Mouse (Mus musculus): Measurements from ENCODE around the gene Tst.

The Tst gene

DNA sequence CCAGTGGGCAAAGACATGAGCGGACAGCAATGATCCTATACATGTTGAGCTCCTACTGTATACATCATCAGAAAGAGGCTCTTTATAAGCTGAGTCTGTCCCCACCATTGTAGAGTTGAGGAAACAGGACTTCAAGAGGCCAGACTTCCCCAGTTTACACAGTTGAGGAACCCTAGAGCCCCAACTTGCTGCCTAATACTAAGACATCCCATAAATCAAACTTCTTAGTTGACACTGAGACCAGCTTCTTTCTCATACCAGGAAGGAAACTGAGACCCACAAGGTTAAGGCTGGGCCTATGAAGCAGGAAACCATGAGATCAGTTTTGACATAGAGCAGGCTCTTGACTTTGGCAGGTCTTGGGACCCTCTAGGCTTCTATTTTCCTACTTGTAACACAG, 20.1 kb downstream of the Tst start:
- no peak for DNase-seq (ENCODE audit: low spot score in 2 of 2)

DNA sequence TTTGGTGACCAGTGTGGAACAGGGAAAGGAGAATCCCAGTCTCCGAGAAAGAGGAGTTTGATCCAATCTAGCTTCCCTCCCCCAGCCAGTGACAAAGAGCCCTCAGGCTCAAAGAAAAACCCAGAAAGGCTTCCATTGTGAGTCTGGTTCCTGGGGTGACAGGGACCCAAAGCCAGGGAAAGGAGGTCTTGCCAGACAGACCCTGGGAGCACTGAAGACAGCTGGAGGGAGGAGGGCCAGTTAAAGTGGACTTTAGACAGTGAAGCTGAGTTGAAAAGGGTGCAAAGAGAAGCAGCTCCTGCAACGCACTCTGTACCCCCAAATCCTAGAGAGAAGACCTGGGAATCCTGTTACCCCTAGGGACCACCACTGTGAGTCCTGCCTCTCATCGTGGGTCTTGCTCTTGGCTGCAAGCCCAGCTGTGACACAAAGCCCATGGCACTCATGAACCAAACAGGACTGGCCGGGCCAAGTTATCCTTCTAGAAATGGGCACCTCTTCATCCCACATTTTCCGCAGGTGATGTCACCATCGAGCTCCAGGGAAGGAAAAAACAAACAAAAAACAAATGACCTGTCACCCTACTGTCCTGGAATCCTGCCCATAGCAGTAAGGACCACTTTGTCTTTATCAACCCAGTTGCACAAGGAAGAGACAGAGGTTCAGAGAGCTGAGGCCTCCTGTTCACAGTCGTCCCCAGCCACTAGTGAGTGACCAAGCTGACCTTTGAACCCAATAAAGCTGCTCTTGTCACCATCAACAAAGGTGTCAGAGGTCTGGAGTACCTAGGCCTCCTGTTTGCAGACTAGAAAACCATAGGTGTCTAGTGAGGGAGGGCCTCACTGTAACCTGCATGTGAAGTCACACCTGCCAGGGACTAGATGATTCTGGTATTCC, 21.2 kb downstream of the Tst start:
- no peak for DNase-seq (ENCODE audit: low spot score in 2 of 2)

DNA sequence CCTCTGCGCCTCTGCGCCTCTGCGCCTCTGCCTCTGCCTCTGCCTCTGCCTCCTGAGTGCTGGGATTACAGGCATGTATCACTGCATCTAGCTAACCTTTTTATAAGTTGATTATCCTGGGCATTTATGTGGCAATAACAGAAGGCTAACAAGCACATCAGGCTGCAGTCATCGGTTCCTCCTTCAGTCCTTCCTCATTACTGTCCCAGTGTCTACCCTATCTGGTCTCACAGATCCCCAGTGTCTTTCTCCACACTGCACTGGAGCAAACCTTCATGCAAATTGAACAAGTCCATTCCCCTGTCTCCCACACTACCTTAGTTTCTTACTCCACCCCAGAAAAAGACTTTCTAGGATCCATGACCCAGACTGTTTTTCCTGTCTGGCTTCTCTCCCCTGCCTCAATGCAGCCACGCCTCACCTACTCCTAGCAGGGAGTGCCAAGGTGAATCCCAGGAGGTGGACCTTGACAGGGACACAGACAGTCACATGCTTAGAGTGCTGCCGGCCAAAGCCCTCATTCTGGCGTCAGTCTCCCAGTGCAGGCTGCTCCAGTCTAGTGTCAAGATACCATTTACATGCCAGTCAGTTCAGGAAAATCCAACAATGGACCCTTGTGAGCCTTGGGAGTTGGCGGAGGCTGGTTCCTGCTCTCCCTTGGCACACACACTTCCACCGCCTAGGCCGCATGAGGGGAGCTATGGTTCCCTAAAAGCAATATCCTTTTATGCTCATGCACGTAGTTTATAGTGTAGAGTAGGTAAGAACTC, 22.1 kb downstream of the Tst start:
- DNase-seq (ENCODE audit: low spot score in 2 of 2), result no peak

DNA sequence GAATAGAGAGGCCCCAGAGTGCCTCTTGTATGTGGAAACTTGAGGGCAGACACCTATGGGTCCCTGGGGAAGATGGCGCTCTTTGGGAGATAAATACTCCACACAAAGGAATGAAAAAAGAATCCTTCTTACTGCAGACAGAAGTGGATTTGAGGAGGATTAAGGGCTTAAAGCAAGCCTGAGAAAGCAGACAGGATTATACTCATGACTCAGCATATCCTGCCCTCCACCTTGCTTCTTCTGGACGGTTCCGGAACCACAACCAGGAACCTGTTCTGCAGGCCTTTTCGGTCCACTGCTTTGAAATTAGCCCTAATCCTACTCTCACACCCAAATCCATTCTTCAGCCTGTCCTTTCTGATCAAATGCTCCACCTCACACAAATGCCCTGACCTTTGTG, 23.6 kb downstream of the Tst start:
- no peak for DNase-seq (ENCODE audit: low spot score in 2 of 2)

DNA sequence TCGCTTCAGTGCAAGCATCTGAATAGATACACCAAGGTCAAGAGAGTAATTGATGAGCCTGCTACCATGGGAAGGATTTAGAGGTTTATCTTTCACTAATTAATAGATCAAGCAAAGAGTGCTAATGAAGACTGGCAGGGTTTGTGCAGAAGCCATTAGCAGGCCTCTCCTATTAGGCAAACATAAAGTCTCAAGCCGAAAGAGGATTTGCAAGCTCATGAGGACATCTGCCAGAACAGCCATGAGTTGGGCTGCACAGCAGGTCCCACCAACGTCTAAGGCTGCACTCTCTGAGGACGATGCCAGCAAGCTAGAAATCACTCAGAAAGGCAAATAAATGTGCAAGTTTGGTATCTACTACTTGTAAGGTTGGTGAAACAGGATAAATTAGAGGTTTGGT, 25.0 kb downstream of the Tst start:
- DNase-seq (ENCODE audit: low spot score in 2 of 2), result no peak

DNA sequence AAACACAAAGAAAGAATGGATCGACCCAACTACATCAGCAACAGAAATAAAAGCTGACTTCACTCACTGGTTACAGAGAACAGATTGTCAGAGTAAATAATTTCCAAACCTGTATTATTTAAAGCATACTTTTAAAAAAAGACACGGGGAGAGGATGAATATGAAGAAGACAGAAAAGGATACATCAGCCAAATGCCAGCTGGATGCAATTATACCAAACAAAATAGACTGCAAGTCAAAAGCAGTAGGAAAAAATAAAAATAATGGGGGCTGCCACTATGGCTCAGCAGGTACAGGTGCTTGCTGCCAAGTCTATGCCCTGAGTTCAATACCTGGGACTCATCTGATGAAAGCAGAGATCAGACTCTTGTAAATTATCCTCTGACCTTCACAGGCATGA, 25.5 kb downstream of the Tst start:
- DNase-seq (ENCODE audit: low spot score in 2 of 2), result no peak

DNA sequence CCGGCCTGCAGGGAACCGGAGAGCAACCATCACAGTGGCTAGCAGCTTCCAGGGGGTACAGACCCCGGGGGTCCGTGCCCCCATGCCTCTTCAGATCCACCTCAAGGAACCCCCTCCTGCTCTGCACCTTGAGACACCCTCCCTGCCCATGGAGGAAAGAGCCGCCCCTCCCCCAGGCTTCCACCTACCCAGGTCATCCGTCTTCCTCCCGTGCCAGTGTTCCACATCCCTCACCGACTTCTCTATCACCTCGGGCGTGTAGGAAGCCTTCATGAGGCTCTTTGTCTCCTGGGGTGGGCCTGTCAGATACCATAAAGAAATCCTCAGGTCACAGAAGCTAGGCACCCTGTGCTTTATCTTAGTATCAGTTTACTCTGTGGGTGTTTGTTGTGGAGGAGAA, 27.2 kb downstream of the Tst start:
- DNase-seq (ENCODE audit: low spot score in 2 of 2), result no peak

DNA sequence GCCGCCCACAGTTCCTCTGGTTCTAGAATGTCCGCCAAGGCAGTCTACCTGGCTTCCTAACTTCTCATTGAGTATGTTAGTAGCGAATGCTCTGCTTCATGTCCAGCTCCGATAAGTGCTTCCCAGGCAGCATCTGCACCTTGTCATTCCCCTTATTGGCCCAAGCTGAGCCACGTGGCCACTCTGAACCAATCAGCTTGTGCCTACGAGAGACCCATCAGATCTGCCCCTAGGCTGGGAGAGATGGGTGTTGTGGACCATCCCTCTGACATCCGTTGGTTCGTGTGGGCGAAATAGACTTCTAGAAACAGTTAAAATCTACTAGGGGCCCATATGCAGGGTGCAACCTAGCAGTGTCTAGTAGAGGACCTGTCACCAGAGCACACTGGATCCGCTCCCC, 27.8 kb downstream of the Tst start:
- DNase-seq (ENCODE audit: low spot score in 2 of 2), result no peak

DNA sequence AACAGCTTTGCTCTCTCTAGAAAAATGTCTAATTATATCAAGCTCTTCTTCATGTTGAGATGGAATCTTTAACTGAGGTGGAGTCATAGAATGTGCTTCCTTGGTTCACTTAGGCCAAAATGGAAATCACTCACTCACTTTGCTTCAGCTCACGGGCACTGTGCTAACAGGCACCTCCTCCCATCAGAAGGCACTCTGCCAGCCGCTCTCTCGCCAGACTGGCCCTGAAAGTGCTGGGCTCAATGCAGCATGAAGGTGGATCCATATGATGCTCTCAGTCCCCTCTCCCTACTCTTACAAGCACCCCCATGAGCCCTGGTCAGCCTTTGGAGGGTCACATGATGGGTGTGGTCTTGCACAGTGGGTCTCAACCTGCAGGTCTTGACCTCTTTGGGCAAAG, 31.5 kb downstream of the Tst start:
- DNase-seq (ENCODE audit: low spot score in 2 of 2), result no peak

DNA sequence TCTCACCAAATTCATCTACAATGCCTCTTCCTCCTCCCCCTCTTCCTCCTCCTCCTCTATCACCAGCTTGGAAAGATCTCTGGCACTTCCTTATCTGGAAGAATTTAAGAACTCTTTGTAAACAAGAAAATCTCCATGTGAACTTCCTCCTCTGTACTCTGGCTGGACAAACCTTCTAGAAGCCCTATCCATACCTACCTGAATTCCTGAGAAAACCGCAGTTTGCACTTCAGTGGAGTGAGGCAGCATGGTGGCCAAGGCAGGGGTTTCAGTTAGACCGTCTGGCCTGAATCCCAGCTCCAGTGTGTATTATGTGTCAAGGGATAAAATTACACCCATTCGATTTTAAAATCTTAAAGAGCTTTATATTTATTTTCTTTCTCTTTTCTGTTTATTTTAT, 32.9 kb downstream of the Tst start:
- no peak for DNase-seq (ENCODE audit: low spot score in 2 of 2)

DNA sequence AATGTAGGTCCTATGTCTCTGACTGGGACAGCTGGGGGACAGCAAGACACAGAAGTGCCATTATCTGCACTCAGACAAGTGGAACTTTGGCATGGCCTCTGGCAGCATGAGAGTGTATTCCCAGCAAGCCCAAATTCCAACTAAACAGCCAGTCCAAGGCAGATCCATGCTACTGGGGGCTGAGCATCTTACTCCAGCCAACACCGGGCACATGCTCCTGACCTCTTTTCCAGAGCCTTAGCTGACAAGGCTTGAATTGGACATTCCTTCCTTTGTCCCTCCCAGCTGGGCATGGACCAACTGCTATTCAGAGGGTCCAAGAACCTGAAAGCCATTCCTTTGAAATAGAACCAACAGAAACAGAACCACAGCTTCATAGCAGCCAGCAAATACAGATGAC, 36.1 kb downstream of the Tst start:
- DNase-seq (ENCODE audit: low spot score in 2 of 2), result no peak

DNA sequence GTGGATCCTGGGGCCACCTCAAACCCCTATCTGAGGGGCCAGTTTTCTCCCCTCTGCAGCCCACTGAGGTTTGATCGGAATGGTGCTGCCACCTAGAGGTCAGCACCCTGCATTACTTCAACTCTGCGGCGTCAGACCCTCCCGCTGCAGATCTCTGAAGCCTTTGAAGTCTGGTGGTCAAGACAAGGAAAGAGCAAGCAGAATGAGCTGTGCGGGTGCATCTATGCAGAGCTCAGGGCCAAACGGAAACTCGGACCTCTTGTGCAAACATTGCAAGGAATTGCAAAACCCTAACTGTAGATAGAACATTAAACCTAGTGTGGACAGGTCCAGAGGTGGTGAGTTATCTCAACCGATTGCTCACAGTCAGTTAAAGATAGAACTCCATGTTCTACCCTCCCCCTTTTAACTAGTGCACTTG, 36.8 kb downstream of the Tst start:
- DNase-seq (ENCODE audit: low spot score in 2 of 2), result no peak

DNA sequence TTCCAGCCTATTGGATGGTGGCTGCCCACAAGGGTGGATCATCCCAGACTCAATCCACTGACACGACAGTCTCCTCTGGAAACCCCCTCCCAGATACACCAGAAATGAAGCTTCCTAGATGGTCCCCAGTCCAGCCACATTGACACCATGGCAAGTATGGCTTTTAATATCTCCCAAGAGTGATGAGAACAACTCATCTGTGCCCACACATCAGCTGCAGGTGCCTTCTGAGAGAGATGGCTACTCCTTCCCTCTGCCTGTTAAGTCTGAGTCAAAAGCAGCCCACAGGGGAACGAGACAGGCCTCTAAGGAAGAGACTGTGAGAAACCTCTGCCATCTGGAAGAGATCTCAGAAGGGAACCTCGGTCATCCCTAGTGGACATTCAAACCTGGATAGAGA, 37.9 kb downstream of the Tst start:
- DNase-seq (ENCODE audit: low spot score in 2 of 2), result no peak

DNA sequence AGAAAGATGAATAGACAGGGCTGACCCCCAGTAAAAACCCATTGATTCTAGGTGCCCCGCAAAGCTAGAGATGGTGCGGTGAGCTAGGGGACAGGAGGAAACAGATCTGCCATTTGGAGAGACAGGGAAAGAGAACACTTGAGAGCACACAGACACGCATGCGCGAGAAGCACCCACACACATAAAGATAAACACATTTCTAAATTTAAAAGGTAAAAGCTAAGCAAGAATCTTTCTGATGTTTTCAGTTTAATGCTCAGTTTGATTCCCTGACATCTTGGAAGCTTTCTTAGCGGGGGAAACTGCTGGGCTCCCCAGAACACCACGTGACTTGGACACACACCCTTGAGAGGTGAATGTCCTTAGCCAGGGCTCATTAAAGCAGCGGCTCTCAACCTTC, 38.8 kb downstream of the Tst start:
- no peak for DNase-seq (ENCODE audit: low spot score in 2 of 2)

DNA sequence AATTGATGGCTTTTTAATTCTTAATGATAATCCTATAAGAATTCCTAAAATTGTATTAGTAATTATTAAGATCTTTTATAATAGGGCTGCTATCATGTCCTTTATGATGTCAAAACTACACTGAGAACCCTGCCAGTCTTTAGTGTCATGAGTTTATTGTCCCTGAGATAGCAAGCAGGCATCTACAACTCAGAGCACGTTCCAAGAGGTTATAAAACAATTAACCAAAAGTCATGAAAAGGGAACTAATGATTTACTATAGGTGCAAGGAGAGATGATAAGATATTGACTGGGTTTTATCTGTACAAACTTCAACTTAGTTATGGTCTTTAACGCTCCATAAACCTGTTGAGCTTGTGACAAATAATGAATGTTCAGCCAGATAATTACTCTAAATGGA, 39.8 kb downstream of the Tst start:
- no peak for DNase-seq (ENCODE audit: low spot score in 2 of 2)

DNA sequence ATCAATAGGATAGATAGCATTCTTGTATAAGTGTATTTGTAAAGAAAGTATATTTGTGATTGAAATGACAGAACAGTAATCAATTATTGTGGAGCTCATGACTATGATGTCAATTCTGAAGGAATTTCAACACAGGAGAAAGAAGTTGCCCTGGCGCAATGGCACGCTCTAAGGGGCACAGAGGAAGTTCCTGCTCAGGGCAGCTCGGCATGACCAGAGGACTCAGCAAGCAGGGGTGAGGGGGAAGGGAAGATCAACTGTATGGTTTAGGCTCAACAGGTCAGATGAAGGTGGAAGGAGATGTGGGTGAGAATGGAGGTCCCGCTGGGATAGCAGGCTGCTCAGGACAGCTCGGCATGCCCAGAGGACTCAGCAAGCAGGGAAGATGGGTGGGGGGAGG, 50.2 kb downstream of the Tst start:
- DNase-seq (ENCODE audit: low spot score in 2 of 2), result no peak

DNA sequence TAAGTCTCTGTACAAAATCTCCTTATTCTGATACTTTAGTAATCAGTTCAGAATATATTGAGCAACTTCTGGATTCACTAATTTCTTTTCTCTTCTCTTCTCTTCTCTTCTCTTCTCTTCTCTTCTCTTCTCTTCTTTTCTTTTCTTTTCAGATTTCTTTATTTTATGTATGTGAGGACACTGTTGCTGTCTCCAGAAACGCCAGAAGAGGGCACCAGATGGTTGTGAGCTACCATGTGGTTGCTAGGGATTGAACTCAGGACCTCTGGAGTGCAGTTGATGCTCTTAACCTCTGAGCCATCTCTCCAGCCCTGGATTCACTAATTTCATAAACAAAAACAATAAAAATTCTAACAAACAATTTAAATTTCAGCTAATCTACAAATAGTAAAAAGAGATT, 50.7 kb downstream of the Tst start:
- DNase-seq (ENCODE audit: low spot score in 2 of 2), result no peak

DNA sequence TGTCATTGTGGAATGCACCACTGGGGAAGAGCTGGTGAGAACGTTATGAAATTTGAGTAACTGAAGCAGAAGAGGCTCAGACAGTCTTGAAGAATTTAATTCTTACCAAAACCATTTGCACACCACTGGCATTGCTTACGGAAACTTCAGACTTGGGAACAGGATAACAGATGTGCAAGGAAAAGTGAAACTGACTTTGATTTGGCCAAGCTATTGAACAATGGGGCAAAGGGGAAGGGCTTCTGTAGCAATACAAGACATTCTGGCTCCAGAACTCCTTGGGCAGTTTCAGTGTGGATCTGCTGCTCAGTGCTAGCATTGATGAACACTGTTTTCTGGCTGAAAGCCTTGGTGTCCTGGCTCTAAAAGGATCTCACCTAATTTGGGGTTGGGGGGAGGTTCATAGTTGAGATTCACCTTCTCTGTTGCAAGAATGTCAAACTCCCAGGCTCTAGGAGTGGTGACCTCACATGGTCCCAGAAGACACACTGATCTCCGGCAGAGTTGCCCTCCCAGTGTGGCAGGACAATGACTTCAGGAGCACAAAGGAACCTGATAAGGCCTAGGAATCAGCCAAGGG, 54.0 kb downstream of the Tst start:
- no peak for DNase-seq (ENCODE audit: low spot score in 2 of 2)

Measured in urinary bladder, postnatal 4 days (tissue).